Mouse (Mus musculus) leukemia stem cell, adult 10-12 weeks (primary cell): ENCODE measurements around the gene Il5. TPM values are rescaled to one million over a fixed set of nuclear protein-coding genes. Genes with fewer than 3 reads are reported as not detected.

ENCODE experiments used
- polyA plus RNA-seq: library from polyadenylated mRNA; stranded (reverse); fragments of >175 nt; gene quantifications from 2 replicates; pipeline ENCODE4 v1.2.3, GENCODE M21; 2012; ENCODE audit warnings: low replicate concordance

The Il5 gene
- not detected in 2 replicates for polyA plus RNA-seq

DNA sequence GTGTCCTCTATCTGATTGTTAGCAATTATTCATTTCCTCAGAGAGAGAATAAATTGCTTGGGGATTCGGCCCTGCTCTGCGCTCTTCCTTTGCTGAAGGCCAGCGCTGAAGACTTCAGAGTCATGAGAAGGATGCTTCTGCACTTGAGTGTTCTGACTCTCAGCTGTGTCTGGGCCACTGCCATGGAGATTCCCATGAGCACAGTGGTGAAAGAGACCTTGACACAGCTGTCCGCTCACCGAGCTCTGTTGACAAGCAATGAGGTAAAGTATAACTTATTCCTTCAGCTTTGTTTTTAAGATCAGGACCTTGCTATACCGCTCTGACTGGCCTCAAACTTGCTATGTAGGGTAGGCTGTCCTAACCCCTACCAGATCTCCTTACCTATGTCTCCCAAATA lies at the start of gene Il5:
TSS of gene Il5 (plus strand) at position 80 of the 400 bp plus-strand sequence.

DNA sequence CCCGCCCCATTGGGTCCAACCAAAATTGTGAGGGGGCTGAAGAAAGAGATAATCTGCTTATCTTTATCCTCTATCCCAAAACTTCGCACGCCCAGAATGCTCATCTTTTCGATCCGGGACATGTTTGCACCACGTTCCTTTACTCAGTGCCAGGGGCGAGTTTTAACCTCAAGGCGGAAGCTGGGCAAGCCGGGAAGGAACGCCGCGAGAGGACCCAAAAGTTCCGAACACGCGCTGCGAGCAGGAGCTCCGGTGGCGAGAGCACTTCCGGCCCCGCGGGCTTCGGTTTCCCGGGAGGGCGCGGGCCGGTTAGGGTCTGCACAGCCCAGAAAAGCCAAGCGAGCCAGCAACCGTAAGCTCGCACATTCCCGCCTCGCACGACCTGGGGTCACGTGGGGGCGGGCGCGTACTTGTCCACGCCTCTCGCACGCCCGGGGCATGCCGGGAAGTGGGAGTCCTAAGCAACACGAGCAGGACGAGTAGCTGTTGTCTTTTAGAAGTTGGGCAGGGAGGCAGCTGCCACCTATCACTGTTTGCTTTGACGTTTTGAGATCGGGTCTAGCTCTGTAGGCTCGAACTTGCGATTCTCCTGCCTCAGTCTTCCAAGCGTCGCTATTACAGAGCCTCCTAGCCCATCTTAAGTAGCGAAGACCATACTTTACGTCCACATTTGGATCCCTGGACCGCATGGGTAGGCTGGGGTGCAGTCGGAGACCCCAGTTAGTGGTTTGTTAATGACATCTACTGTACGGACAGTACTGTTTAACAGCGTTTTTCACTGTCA lies 13.5 kb upstream of the Il5 start, which contains the start of gene Rad50:
TSS of gene Rad50 (minus strand) at position 386 of the 784 bp plus-strand sequence.

DNA sequence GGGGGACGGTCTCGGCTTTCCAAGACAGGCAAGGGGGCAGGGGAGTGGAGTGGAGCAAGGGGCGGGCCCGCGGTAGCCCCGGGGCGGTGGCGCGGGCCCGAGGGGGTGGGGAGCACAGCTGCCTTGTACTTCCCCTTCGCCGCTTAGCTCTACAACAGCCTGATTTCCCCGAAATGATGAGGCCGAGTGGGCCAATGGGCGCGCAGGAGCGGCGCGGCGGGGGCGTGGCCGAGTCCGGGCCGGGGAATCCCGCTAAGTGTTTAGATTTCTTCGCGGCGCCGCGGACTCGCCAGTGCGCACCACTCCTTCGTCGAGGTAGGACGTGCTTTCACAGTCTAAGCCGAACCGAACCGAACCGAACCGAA lies 49.1 kb downstream of the Il5 start, which contains the start of gene Irf1:
TSS of gene Irf1 (plus strand) at position 255 of the 365 bp plus-strand sequence.

DNA sequence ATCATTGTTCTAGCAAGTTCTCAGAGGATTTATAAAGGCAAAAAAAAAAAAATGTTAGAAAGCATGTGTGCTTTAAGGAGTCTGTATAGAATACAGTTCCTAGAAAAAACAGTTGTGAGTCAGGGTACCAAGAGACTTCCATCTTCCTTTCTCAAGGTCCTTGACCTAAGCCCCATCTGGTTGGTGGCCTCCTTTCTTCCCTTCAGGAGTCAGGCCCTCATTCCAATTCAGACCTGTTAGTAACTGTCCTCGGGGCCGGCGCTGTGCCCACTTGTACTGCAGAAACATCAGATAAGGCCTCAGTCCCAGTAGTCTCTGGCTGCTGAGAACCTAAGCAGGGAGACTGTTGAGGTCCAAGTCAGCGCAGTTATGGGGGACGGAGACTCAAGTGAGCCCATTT lies 52.5 kb downstream of the Il5 start, which contains the start of gene Gm17334:
TSS of gene Gm17334 (minus strand) at position 101 of the 400 bp plus-strand sequence.

Other genes starting within 250 kb of the Il5 start
- 0.46 TPM in 1 of 2 replicates, not detected in the other for gene Gm9945, start 240.6 kb upstream of the Il5 start, polyA plus RNA-seq
- gene Sowaha, start 240.5 kb upstream of the Il5 start, polyA plus RNA-seq, result 28.7 and 36.3 TPM in 2 replicates
- gene Sept8, start 201.5 kb upstream of the Il5 start, polyA plus RNA-seq, result 119 and 194 TPM in 2 replicates
- gene Kif3a, start 153.4 kb upstream of the Il5 start, polyA plus RNA-seq, result 2.0 and 5.8 TPM in 2 replicates
- not detected in 2 replicates for gene Il4, start 102.1 kb upstream of the Il5 start, polyA plus RNA-seq
- gene Il13, start 86.1 kb upstream of the Il5 start, polyA plus RNA-seq, result not detected in 2 replicates
- 6.2 and 10.7 TPM in 2 replicates for gene Rad50, start 13.5 kb upstream of the Il5 start, polyA plus RNA-seq
- 4.8 and 5.7 TPM in 2 replicates for gene Irf1, start 49.2 kb downstream of the Il5 start, polyA plus RNA-seq
- not detected in 2 replicates for gene Gm17334, start 52.4 kb downstream of the Il5 start, polyA plus RNA-seq
- 0.54 and 0.59 TPM in 2 replicates for gene Gm12216, start 138.5 kb downstream of the Il5 start, polyA plus RNA-seq
- gene Slc22a5, start 170.9 kb downstream of the Il5 start, polyA plus RNA-seq, result 6.1 and 7.1 TPM in 2 replicates